Mouse (Mus musculus) embryo, embryonic 11.5 days (tissue): Measurements from ENCODE around the gene Tspan5.

ENCODE experiments used
- DNase-seq: peaks from one replicate; pipeline ENCODE4 v3.0.0-alpha.2; 2012; ENCODE audit warnings: low read depth, low spot score

Gene Tspan5

DNA sequence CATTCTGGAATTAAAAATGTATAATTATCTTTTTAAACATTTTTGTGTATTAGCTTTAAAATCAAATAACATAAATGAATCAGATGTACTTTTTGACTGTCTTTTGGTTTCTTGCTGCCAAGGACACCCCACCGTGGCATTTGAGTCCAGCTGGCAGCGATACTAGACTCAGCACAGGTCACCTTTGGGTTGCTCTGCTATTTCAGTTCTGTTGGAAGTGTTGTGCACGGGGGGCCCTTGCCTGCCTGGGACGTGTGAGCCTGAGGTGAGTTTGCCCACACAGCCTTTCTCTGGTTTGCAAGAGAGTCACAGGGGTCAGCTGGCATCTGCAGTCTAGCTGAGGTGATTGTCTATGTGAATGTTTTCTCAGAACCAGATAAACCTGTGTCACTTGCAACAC is 65.8 kb downstream of the Tspan5 start:
- no peak for DNase-seq

DNA sequence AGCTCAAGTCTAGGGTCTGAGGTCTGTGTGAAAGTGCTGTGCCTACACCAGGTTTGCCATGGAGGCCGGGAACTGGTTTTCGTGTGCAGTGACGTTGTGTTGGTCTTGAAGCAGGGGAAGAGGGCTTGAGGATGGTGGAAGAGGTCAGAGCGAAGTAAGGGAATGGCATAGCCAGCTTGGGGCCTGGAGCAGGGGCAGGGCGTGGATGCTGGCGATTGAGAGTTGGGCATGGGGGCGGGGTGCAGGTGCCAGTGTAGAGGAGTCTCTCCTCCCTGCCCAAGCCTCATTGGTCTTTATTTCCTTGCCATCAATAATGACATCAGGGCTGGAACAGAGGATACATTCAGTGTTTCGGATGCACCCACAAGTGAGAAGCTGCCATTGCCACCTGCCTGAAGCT is 67.5 kb downstream of the Tspan5 start:
- DNase-seq = no peak

DNA sequence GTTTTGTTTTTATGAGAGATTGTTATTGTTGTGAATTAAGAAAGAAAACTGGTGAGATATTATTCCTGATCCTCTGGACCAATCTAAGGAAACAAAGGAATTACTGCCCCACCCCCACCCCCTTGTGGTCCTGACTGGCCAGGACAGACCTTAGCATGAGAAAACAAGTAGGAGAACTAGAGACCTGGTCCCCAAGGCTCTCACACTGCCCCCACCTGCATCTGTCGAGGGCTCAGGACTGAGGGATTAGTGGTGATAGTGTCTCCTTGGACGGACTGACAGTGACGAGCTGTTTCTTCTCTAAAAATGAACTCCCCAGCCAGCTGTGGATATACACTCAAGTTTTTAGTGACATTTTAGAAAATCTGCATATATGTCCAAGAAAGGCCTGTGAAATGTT is 70.6 kb downstream of the Tspan5 start:
- DNase-seq = no peak

DNA sequence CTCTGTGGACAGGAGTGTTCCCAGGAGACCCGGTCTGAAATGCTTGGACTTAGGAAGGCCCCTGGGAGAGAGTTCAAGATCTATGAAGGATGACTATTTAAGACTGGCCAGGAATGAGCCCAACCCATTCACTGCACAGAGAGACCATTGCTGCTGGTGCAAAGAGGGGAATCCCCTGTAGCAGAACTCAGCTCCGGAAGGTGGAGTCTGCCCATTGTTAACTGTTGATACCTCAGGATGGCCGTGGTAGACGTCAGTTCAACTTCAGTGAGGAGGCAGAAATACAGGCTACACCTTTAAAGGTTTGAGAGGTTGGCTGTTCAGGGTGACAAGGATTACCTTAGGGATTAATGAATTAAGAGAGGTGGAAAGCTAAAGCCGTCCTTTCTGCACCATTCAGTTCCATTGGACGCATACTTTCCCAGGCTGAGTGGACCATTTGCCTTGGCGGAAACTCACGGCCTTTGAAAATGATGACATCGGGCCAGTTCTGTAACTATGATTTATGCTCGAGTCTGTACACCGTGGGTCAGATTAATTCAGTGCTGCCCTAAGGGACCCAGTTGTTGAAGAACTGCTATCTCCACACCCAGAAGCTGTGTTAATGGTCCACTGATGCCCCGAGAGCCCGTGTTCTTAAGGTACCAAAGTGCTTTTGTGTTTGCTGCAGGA is 71.3 kb downstream of the Tspan5 start:
- DNase-seq = no peak

DNA sequence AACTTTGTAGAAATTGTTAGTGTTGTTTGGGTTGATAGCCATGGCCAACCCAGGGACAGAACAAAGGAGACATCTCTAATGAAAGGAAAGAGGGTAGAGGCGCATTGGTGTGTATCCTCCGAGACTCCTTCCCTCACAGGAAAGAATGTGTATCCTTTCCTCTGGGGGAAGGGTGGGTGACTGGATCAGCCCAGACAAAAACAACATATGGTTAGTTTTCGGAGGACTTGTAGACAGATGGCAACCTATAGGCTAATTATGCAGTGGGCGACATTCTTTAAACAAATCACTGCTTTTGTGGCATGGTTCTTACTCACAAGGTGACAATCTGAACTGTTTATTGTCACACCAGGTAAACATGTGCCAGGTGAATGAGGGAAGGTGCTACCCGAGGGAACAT is 72.5 kb downstream of the Tspan5 start:
- no peak for DNase-seq

DNA sequence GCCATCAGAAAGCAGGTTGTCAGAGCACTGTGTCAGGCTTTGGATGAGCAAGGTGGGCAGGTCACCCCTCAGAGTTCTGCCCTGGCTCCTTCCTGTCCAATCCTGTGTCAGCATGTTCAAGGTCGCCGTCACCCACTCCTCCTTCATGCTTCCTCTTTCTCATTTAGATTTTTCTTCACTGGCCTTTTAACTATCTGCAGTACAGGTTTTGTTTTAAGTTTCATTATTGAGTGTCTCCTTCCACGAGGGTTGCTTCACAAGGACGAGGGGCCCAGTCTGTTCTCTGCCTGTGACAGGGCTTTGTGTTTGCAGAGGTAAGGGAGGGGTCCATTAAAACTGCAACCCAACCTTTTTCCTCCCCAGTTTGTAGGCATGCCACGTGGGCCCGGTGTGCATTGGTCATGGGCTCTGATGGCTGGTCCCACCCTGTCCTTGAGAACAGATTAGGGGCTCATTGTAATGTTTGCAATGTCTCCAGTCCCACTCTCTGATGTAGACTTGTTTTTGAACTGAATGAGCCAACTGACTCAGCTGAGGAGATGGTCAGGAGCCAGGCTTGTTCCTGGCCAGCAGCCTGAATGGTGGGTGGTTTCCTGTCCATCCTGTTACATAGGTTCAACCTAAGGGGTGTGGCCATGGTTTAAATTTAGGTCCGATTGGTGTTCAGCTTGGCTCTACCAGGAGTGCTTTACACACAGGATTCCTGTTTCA is 73.3 kb downstream of the Tspan5 start:
- no peak for DNase-seq

DNA sequence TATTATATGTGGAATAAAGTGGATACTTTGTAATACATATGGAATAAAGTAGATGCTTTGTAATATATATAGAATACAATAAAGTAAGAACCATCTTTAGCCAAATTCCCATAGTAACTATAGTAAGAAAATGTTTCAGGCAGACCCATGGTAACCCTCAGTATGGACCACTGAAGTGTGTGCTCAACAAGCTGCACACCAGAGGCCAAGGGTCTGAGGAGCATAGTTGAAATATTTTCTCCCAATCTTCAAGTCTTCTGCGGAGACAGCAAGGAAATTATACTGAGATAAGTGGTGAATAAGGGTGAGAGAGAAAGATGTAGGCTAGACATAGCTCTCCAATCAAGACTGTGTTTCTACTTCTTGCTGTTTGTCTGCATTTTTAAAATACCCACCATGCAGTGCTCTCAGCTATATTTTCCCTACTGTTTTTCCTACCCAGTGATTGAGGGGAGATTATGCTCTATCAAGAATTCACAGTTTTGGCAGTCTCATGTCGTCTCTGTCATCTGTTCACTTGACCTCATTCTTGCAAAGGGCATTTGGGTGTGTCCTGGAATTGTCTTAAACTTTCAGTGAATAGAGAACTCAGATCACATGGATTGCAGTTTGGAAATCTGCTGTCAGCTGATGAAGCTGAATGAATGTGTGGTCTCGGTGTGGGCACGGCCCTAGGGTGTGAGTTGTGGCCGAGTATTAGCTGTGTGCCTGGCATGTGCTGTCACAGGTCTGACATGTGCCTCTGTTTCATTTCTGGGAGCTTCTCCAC is 75.1 kb downstream of the Tspan5 start:
- DNase-seq = no peak

DNA sequence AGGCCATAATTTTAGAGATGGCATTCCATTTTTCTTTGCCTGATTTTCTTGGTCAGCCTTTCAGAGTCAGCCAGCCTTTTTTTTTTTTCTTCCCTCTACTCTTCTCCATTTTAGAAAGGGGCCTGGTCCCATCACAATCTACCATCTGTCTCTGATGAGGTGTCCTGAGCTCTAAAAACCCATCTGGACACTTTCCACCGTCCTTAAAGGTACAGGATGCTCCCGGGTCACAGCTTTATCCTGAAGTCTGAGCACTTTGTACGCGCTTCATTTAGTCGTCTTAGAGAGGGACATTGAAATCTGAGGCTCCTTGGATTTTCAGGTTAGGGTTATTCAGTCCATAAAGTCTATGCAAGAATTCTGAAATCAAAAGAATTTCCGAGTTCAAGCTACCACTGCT is 77.9 kb downstream of the Tspan5 start:
- no peak for DNase-seq

DNA sequence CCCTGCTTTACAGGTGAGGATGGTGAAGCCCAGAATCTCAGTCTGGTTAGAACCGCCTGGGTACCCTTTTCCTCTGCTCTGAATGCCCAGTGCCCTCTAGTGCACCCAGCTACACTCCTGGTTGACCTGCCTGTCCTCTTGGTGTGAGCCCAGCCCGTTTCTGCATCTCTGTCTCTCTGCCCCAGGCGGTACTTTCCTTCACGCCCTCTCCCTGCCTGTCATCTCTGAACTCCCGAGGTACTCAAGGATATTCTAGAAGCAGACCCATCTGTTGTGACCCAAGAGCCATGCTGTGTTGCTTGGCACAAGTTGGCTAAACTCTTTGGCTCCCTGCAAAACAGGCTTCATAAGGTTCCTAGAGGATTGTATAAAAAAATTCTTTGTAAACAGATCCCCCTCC is 78.3 kb downstream of the Tspan5 start:
- DNase-seq = no peak

DNA sequence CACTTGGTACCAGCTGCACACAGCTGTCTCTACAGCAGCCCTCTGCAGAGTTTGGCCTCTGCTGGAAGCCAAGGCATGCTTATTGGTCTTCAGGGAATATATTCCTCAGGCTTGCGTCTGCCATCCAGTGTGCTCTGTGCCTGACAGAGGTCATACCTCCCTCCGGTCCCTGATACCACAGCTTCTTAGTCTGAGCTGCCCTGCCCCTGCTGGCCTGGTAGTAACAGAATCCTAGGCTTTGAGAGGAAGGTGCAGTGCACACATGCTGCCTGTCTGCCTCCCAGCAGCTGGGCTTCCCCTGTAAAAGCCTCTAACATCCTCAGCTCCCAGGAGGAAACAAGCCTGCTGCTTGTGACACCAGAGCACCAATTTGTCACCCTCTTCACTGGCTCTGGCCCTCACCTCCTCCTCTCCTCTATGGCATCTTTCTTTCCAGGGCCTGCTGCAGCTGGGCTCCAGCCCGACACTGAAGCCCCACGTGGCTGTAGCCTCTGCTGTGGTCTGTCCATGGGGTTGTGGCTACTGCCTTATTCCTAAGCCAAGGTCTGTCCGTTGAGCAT is 80.0 kb downstream of the Tspan5 start:
- peak; percentile 23 for DNase-seq

DNA sequence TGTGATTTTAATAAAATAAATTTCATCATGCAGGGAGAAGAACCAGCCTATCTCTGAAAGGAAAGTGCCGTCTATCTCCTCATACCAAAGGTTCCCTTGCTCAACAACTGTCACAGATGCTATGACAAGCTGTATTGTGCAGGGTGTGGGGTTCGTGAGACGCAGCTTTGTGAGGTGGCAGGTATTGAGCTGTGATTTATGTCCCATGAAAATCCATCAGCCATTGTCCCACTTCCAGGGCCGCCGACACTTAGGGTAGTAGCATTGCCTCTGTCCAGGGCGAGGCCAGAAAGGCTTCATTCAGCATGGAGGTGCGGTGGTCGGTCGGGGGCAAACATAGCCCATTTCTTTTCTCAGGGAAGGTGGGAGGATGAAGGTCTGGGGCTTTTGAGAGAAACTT is 81.9 kb downstream of the Tspan5 start:
- DNase-seq = peak; percentile 27

DNA sequence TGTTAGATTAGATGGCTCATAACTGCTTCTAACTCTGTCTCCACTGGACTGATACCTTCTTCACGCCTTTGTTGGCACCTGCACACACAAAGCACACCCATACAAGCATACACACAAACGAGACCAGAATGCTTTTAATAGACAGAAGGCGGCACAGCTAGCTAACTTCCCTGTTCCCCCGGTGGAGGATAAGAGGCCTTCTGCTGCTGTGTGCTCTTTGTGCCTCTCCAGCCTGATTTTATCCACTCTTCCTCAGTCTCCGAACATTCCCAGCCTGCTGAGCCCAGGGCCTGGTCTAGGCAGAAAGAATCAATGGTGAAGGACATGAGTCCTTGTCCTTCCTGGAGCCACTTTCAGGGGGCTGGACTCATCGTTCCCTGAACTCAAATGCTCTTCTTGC is 83.3 kb downstream of the Tspan5 start:
- DNase-seq = no peak

DNA sequence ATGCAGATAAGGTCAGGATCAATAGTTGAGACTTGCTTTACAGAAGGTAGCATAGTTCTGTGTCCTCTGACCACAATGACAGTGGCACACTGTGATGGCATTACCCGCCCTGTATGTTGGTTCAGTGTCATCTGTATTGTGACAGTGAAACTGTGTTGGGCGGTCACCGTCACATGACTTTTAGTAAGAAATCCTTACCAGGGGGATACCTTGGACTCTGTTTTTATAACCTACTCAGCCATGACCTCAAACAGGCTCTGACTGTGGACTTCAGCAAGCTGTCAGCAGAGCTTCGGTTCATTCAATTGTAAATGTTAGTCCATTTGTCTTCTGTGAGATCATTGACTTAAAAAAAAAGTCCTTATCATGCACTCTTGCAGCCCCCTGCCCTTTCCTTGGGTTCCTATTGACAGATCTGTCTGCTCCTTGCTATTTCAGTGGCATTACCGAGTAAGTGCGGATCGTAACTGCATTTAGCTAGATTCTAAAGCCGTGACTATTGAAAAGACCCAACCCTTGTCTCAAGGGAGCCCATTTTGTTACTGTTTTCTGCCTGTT is 84.3 kb downstream of the Tspan5 start:
- DNase-seq = no peak

DNA sequence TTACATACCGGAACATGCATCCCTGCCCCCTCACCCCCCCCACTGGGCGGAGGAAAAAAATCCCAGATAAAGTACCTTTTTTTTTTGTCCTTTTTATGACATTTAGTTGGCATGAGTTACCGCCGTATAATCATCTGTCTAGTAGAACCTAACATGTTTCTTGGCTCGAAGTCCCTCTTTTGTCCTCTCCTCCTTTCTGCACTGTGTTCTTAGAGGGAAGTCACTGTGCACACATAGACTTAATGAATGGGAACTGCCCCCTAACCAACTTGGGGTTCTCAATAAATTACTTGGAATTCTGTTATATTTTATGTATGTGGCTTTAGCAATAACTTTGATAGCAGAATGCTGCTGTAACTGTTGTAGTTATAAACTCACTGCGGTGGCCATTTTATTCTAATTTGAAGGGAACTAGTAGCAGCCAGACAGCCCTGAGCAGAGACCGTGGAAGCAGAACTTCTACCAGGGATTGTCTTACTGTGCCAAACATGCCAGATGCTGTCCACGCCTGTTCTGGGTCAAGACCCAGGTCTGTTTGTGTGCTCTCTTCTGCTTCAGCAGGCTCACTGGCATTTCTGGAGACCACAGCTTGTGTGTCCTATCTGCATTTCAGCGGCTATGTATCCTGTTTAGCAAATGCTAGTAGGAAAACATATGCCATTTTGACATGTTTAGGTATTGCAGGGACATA is 91.0 kb downstream of the Tspan5 start:
- no peak for DNase-seq

DNA sequence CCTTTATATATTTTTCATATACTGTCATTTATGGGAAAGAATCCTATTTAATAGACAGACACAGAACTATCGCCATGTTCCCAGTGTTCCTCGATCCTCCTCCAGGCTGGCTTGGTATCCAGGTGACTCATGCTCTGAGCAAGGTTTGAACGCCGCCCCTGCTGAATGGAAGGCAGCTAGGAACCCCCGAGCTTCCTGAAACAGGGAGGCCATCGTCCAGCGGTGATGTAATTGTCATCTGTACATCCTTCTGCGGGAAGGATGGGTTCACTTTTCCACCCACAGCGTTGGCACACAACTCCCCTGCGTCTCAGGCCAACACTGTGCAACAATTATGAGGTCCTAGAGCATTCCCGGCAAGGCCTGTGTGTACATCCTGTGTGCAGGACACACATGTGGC is 92.2 kb downstream of the Tspan5 start:
- no peak for DNase-seq

DNA sequence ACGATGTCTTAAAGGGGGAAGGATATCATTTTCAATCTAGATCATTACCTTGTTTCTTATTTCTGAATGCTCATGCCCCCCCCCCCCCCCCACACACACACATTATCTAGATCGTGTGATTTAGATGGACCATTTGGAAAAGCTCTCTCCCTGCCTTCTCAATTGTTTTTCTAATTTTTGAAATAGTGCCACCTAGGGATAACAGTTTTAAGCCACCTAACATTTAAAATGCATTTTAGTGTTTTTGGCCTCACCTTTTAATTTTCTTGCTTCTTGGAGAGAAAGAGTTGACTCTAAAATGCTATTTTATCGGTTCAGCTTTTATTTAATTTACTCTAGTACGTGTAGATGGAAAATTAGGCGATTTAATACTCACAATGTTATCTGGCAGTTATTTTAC is 94.9 kb downstream of the Tspan5 start:
- DNase-seq = no peak

DNA sequence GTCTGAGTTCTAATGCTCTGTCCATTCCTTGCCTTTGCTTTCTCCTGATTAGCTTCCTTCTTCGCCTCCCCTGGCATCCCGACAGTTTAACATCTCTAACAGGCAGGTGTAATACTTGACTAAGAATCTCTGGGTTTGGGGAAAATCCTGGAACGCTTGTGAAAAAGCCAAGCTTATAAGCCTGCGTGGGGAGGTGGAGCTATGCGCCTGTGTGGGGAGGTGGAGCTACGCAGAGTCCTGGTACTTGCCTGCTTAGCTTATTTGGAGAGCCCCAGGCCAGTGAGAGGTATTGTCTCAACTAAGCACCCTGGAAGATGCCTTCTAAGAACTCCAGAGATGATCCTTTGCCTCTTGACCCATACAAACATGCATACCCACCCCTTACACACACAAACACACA is 95.7 kb downstream of the Tspan5 start:
- DNase-seq = no peak

DNA sequence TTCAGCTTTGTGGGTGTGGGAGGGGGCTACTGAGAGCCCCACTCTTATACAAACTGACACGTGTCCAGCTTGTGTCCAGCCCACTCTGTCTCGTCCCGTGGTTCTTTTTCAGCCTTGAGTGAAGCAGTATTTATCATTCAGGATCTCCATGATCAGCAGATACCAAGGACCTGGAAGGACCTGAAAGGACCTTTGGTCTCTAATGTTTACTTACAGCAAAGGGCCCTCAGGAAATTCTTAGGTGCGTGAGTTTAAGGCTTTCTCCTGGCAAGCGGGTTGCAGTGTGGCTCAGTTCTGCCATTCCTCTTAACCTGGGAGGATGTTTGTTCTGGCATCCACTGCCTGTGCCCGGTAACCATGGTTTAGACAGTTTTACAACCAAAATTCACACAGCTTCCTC is 97.7 kb downstream of the Tspan5 start:
- no peak for DNase-seq

DNA sequence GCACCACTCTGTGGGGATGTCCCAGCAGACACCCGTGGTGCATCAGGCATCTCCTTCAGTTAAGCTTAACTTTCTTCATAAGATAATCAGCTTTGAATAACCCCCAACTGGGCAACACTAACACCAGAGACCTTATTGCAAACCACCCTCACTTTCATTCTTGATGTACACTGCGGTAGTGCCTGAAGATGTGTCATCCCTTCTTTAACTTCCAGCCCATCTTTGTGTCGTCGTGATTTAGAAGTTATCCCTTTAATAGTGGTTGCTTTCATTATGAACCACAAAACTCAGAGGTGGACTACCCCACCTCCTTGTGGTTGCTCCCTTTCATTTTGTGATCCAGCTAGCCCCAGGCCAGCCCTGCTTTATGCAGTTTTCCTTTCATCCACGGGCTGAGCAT is 99.3 kb downstream of the Tspan5 start:
- no peak for DNase-seq

DNA sequence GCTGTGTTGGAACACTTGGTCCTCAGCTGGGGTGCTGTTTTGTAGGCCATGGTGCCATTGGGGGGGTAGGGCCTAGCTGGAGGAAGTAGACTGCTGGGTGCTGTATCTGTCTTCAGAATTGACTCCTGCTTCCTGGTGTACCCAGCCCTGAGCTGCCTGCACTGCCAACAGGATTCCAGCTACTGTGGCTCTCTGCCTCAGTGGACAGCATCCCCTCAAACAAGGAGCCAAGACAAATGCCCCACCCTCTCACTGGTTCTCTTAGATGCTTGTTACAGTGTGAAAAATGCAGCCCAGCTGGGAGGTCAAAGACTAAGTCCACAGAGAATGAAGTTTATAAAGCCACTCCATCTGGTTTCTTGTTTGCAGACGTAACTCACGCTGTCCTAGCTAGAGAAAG is 101.2 kb downstream of the Tspan5 start:
- no peak for DNase-seq

DNA sequence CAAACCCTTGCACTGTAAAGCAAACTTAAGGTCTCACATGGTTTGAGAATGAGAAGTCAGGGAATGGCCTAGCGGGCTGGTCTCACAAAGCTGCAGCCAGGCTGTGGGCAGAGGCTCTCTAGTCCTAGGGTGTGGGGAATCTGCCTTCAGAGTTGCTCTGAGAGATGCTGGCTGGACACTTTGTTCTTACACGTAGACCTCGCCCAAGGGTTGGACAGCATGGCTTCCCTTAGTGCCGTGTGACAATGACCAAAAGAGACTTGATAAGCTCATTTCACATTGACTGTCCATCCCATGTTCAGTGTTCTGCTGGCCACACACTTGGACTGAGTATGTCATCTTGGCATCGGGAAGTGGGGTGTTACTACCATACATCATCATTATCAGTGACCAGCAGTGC is 101.6 kb downstream of the Tspan5 start:
- DNase-seq = no peak

DNA sequence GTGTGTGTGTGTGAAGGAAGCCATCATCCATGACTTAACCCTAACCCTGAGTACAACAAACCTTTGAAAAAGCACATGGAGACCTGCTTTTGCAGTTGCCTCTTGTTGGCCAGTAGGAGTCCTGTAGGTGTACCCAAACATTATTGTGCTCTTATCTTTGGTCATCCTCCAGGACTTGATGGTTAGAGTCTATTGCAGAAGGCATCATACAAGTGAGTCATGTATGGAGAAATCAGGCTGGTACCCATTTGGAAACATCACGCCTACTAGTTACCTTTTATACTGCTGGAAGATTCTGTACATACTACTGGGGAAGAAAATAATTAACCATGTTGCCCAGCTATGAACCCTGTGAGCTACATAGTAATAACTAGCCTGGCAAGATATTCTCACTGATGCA is 103.8 kb downstream of the Tspan5 start:
- no peak for DNase-seq
